Mouse (Mus musculus) layer of hippocampus, adult 2 months (tissue): ENCODE measurements around the gene Pdcd1lg2. TPM values are rescaled to one million over a fixed set of nuclear protein-coding genes. Genes with fewer than 3 reads are reported as not detected.

ENCODE experiments used
- DNase-seq, 2 experiments: peaks; one replicate each; pipeline ENCODE4 v3.0.0; 2022; ENCODE audit warnings: low spot score in 2 of 2
- H3K27ac ChIP-seq: fragments of 200-600 bp; 2 replicates; pipeline ENCODE4 v1.8.1; 2022
- H3K4me3 ChIP-seq: fragments of 200-600 bp; 2 replicates; pipeline ENCODE4 v1.8.1; 2022; ENCODE audit warnings: mild to moderate bottlenecking
- CTCF ChIP-seq: fragments of 200-600 bp; conservative IDR thresholded peaks from 2 replicates; pipeline ENCODE4 v1.8.1; 2022; ENCODE audit warnings: antibody characterized with exemption, mild to moderate bottlenecking, moderate library complexity
- total RNA-seq, 2 experiments: library from RNA; stranded (reverse); gene quantifications; 2 replicates each; pipeline ENCODE4 v1.2.3; 2021

The Pdcd1lg2 gene
- total RNA-seq, 2 experiments from 2014 or later: not detected

- Histone ChIP-seq H3K27ac (no peak overlapping the region), H3K4me3 (no peak overlapping the region)
- DNase-seq: no peak
- no peak for TF ChIP-seq CTCF
Observed at GRCm38 (mm10) chr19:29504131-29504530, 93.4 kb downstream of the Pdcd1lg2 start.

GRCm38 (mm10) chr19:29505617-29506016, 94.9 kb downstream of the Pdcd1lg2 start:
- DNase-seq: no peak
- TF ChIP-seq CTCF: no peak
- Histone ChIP-seq H3K27ac (no peak overlapping the region), H3K4me3 (no peak overlapping the region)

GRCm38 (mm10) chr19:29508208-29508607, 97.5 kb downstream of the Pdcd1lg2 start:
- Histone ChIP-seq H3K4me3 (no peak overlapping the region), H3K27ac (no peak overlapping the region)
- DNase-seq: no peak
- TF ChIP-seq CTCF: no peak

GRCm38 (mm10) chr19:29509857-29510256, 99.1 kb downstream of the Pdcd1lg2 start:
- TF ChIP-seq CTCF: no peak
- H3K27ac ChIP-seq: no peak overlapping the region
- no peak overlapping the region for H3K4me3 ChIP-seq
- no peak for DNase-seq

GRCm38 (mm10) chr19:29511826-29512225, 101.1 kb downstream of the Pdcd1lg2 start:
- H3K27ac ChIP-seq: no peak overlapping the region
- TF ChIP-seq CTCF: no peak
- DNase-seq: no peak
- no peak overlapping the region for H3K4me3 ChIP-seq

- Histone ChIP-seq H3K4me3 (no peak overlapping the region), H3K27ac (no peak overlapping the region)
- DNase-seq: no peak
- TF ChIP-seq CTCF: no peak
Observed at GRCm38 (mm10) chr19:29513111-29513766, 102.5 kb downstream of the Pdcd1lg2 start.

- TF ChIP-seq CTCF: no peak
Observed at GRCm38 (mm10) chr19:29514130-29514529, 103.4 kb downstream of the Pdcd1lg2 start.

GRCm38 (mm10) chr19:29515386-29515785, 104.7 kb downstream of the Pdcd1lg2 start:
- TF ChIP-seq CTCF: no peak

More at GRCm38 (mm10) chr19:29514130-29514529, 103.4 kb downstream of the Pdcd1lg2 start:
- no peak overlapping the region for H3K4me3 ChIP-seq
- no peak for DNase-seq
- no peak overlapping the region for H3K27ac ChIP-seq

GRCm38 (mm10) chr19:29515991-29516390, 105.3 kb downstream of the Pdcd1lg2 start:
- Histone ChIP-seq H3K4me3 (no peak overlapping the region), H3K27ac (no peak overlapping the region)
- no peak for TF ChIP-seq CTCF
- no peak for DNase-seq

More at GRCm38 (mm10) chr19:29515386-29515785, 104.7 kb downstream of the Pdcd1lg2 start:
- H3K27ac ChIP-seq: no peak overlapping the region
- no peak overlapping the region for H3K4me3 ChIP-seq
- no peak for DNase-seq

- Histone ChIP-seq H3K27ac (no peak overlapping the region), H3K4me3 (no peak overlapping the region)
- no peak for TF ChIP-seq CTCF
- DNase-seq: no peak
Observed at GRCm38 (mm10) chr19:29518409-29518808, 107.7 kb downstream of the Pdcd1lg2 start.

GRCm38 (mm10) chr19:29518922-29519321, 108.2 kb downstream of the Pdcd1lg2 start:
- Histone ChIP-seq H3K4me3 (no peak overlapping the region), H3K27ac (no peak overlapping the region)
- no peak for DNase-seq
- TF ChIP-seq CTCF: no peak

Other genes with a start within 250 kb of the Pdcd1lg2 start
- 10 to 100 TPM; 27.1 to 28.1 TPM for gene Jak2, start 159.1 kb upstream of the Pdcd1lg2 start, total RNA-seq
- gene Insl6, start 85.6 kb upstream of the Pdcd1lg2 start, total RNA-seq: 1 to 10 TPM in 1 of 2 experiments, under 1 TPM in 1; 0.74 to 1.3 TPM
- 1 to 10 TPM; 2.2 to 4.1 TPM for gene Rln1, start 76.2 kb upstream of the Pdcd1lg2 start, total RNA-seq
- 10 to 100 TPM; 26.4 to 27.6 TPM for gene Plgrkt, start 43.5 kb upstream of the Pdcd1lg2 start, total RNA-seq
- 1 to 10 TPM in 1 of 2 experiments, under 1 TPM in 1; 1.00 to 1.2 TPM for gene Cd274, start 43.5 kb upstream of the Pdcd1lg2 start, total RNA-seq
- gene Ric1, start 111.4 kb downstream of the Pdcd1lg2 start, total RNA-seq: 10 to 100 TPM; 38.7 to 47.3 TPM
- gene Ermp1, start 237.5 kb downstream of the Pdcd1lg2 start, total RNA-seq: 10 to 100 TPM; 57.0 to 59.3 TPM